Mouse (Mus musculus) limb, embryonic 12.5 days (tissue): ENCODE measurements around the gene Rab34. TPM values are rescaled to one million over a fixed set of nuclear protein-coding genes. Genes with fewer than 3 reads are reported as not detected.

ENCODE experiments used
- ATAC-seq: fragments of 200-750 bp; cut with Nextera tagmentation; 2 replicates; pipeline ENCODE4 v1.8.0; 2017; ENCODE audit warnings: low read depth, moderate TSS enrichment; ENCODE audit not compliant: insufficient number of reproducible peaks, insufficient read depth, low FRiP score, low TSS enrichment
- H3K27ac ChIP-seq: fragments of 300-500 bp; sonication (generic); 2 replicates; pipeline ENCODE4 v1.5.1; 2016; ENCODE audit warnings: mild to moderate bottlenecking, moderate library complexity
- H3K27me3 ChIP-seq: fragments of 300-500 bp; sonication (generic); 2 replicates; pipeline ENCODE4 v1.6.1; 2016; ENCODE audit warnings: mild to moderate bottlenecking, moderate library complexity
- H3K36me3 ChIP-seq: fragments of 300-500 bp; sonication (generic); 2 replicates; pipeline ENCODE4 v1.6.1; 2016; ENCODE audit warnings: mild to moderate bottlenecking, moderate library complexity
- H3K4me1 ChIP-seq: fragments of 300-500 bp; sonication (generic); replicated peaks from 2 replicates; pipeline ENCODE4 v1.6.1; 2016
- H3K4me2 ChIP-seq: fragments of 300-500 bp; sonication (generic); 2 replicates; pipeline ENCODE4 v1.6.1; 2016; ENCODE audit warnings: mild to moderate bottlenecking, moderate library complexity
- H3K4me3 ChIP-seq: fragments of 300-500 bp; sonication (generic); replicated peaks from 2 replicates; pipeline ENCODE4 v1.5.1; 2016; ENCODE audit warnings: mild to moderate bottlenecking
- H3K9ac ChIP-seq: fragments of 300-500 bp; sonication (generic); replicated peaks from 2 replicates; pipeline ENCODE4 v1.6.1; 2016; ENCODE audit warnings: mild to moderate bottlenecking, moderate library complexity
- H3K9me3 ChIP-seq: fragments of 300-500 bp; sonication (generic); 2 replicates; pipeline ENCODE4 v1.6.1; 2016; ENCODE audit warnings: mild to moderate bottlenecking, moderate library complexity
- WGBS: fragments of 180-500 bp; shearing (Covaris S2); methylation state at CpG from one replicate; pipeline ENCODE4 v1.1.7; 2016; 5-methylcytosine and 5-hydroxymethylcytosine counted together
- polyA plus RNA-seq: library from polyadenylated mRNA; unstranded; fragments of >200 nt; fragmentation: Nextera tagmentation; extraction: Ambion mirVana; gene quantifications from 2 replicates; pipeline ENCODE4 v1.2.1, GENCODE M21; 2016

The Rab34 gene
- polyA plus RNA-seq, 1 experiment from 2014 or later: 157 TPM

DNA sequence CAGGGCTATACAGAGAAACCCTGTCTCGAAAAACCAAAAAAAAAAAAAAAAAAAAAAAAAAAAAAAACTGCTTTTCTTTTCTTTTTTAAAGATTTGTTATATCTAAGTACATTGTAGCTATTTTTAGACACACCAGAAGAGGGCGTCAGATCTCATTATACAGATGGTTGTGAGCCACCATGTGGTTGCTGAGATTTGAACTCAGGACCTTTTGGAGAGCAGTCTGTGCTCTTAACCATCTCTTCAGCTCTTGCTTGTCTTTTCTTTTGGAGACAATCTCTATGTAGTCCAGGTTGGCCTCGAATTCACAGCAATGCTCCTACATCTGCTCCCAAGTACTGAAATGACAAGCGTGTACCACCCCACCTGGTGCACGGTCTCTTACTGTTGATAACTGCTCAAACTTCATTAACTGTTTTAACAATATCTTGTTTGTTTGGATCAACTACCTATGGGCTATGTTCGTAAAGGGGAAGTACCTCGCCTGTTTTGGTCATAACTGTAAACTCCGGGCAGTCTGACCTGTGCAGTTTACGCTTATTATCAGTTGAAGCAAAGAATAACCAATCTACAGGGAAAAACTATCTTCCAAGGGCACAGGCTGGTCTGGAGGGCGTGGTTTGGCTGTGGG is 12.3 kb upstream of the Rab34 start:
- no peaks in the 10 kb centered on the region for H3K9me3 ChIP-seq
- peak overlapping the region; percentile 87 for H3K27ac ChIP-seq
- H3K27me3 ChIP-seq: no peaks in the 10 kb centered on the region
- peak overlapping the region; percentile 98 for H3K4me2 ChIP-seq
- no peak for ATAC-seq
- peak overlapping the region; percentile 60 for H3K4me3 ChIP-seq
- H3K36me3 ChIP-seq: peaks cover 29% of the 10 kb centered on the region
- 3% methylated on average over 9 of the region's 10 CpGs for WGBS
- peak overlapping the region; percentile 57 for H3K9ac ChIP-seq
- H3K4me1 ChIP-seq: peaks cover 30% of the 10 kb centered on the region

DNA sequence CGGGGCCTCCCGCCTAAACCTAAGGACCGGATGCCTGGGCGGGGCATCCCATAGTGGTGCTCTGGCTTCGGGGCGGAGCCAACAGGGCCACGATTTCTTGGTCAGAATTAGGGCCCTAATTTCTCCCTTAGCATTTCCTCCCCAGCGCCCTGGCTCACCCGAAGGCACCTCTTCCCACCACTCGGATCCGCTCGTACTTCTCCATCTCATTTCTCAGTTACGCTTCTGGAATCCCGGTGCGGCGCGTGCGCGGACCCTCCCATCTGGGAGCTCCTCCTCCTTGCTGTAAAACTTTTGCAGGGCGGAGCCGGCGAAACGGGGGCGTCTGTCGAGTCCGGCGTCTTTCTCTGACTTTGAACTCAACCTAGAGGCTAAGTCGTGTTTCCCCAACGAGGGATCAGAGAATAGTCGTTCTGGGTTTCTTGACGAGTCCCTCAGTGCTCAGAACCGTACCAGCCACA is 11.8 kb upstream of the Rab34 start, which contains the start of the genes Nek8 and Tlcd1:
Gene Nek8, minus strand, starts transcription at position 274 of the 461 bp plus-strand sequence.
Gene Tlcd1, plus strand, starts transcription at position 310 of the 461 bp plus-strand sequence.
- peak; percentile 60 for ATAC-seq
- Histone ChIP-seq H3K27ac (peak within 1 kb of the TSS; percentile 97), H3K36me3 (peaks cover 31% of the 10 kb centered on the region), H3K4me2 (peak within 1 kb of the TSS; percentile 98), H3K9me3 (no peaks in the 10 kb centered on the region), H3K9ac (peak within 1 kb of the TSS; percentile 57), H3K4me3 (peak within 1 kb of the TSS; percentile 60), H3K27me3 (no peaks in the 10 kb centered on the region), H3K4me1 (peaks cover 36% of the 10 kb centered on the region)
- WGBS: under 1% methylated on average over 32 of the region's 32 CpGs

DNA sequence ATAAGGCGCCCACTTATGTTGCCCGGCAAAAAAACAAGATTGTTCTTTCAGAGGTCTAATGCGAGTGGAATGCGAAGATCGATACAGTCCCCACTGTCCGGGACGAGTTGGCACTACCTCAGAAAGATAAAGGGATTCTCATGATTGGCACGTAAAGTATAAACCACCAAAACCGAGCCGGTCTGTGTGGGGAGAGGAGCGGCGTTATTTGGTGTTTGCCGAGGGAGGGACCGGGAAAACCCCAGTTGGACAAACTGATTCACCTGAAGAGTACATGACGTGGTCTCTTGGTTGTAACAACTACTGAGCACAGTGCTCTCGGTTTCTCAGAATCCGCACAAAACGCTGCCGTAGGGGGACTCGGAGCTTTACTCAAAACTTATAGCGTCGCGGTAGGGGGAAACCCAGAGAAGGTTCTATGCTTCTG is 11.3 kb upstream of the Rab34 start:
- peaks cover 41% of the 10 kb centered on the region for H3K4me1 ChIP-seq
- WGBS: 1% methylated on average over 23 of the region's 23 CpGs
- no peaks in the 10 kb centered on the region for H3K9me3 ChIP-seq

DNA sequence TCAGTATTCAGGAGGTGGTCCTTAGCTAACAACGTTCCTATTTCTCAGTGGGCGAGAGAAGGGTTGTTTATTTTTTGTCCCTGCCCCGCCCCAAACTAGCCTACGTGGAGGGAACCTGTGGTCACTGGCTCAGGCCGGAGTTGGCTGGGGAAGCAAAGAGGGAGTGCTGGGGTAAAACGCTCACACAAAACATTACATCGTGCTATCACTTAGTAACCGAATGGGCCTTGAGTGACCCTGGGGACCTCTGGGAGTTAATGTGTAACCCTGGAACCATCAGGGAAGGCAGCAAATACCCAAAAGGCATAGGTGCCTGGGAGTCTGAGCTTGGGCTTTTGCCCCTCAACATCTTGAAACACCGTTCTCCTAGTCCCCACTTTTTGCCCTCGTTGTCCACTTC is 10.8 kb upstream of the Rab34 start:
- no peak for ATAC-seq
- Histone ChIP-seq H3K9me3 (no peaks in the 10 kb centered on the region), H3K4me3 (peak overlapping the region; percentile 60), H3K4me1 (peaks cover 46% of the 10 kb centered on the region), H3K27me3 (no peaks in the 10 kb centered on the region), H3K9ac (peak overlapping the region; percentile 57), H3K36me3 (peaks cover 33% of the 10 kb centered on the region), H3K27ac (peak overlapping the region; percentile 97; the same call in 1 of the 2 replicates), H3K4me2 (peak overlapping the region; percentile 98)
- under 1% methylated on average over 10 of the region's 10 CpGs for WGBS

More for the DNA sequence above, 11.3 kb upstream of the Rab34 start:
- peak overlapping the region; percentile 57 for H3K9ac ChIP-seq
- peak overlapping the region; percentile 87 for H3K27ac ChIP-seq
- peak overlapping the region; percentile 98 for H3K4me2 ChIP-seq
- H3K4me3 ChIP-seq: peak overlapping the region; percentile 60
- ATAC-seq: no peak
- no peaks in the 10 kb centered on the region for H3K27me3 ChIP-seq
- peaks cover 35% of the 10 kb centered on the region for H3K36me3 ChIP-seq

DNA sequence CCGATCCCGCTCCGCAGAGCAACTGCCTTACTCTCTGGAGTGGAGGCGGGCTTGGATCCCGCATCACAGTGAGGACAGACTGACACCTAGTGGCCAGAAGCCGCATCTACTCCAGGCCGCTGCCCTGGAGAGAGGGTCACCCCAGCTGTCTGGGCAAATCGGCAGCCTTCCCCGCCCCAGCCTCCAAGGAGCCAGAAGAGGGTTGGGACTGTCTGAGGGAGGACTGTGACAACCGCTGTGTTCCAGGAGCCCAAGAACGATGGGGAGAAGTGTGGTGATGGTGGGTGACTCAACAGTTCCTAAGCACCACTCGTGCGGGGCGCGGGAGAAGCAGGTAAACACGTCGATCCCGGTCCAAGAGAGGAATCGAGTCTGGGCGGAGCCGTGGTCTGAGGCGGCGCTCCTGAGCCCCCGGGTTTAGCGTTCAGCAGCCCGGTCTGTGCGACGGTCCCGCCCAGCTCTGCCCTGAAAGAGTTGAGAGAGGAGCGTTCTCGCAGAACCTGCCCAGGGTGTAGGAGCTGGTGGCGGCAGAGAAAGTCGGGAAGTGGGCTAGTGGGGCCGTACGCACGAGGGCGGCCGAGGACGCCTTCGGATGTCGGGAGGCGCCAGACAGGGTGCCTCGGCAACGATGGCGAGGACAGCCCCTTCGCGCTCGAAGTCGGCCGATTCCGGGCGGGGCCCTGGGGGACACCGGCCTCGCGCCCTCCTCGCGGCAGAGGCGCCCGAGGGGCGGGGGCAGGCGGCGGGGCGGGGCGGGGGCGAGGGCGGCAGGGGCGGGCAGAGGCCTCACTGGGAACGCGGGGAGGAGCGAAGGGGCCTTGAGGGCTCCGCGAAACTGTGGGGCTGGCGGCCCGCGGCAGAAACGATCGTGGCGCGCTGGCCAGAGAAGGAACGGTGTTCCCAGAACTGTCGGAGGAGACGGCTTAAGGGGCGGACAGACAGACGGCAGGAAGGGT is 10.0 kb upstream of the Rab34 start:
- ATAC-seq: peak; percentile 84
- under 1% methylated on average over 81 of the region's 84 CpGs for WGBS
- peaks cover 47% of the 10 kb centered on the region for H3K4me1 ChIP-seq

DNA sequence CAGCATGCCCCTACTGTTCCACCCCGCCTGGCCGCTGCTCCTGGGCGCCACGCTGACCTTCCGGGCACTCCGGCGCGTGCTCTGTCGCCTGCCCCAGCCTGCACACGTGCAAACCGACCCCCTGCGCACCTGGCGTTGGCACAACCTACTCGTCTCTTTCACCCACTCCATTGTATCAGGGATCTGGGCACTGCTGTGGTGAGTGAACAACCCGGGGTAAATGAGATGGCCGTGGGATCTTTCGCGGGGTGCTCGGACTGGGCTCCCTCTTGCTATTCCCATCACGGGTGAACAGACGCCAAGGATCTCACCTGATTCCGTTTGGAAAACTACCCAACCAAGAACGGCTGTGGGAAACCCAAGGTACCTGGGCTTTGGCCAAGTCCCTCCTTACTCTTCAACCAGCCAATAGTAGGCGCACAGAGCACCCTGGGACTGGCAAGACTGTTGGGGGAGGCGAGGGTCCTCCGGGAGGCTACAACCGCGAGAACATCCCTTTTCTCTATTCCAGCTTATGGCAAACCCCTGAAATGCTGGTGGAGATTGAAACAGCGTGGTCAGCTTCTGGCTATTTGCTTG is 9.3 kb upstream of the Rab34 start:
- Histone ChIP-seq H3K27me3 (no peaks in the 10 kb centered on the region), H3K36me3 (peaks cover 30% of the 10 kb centered on the region), H3K4me3 (peak overlapping the region; percentile 60), H3K9ac (peak overlapping the region; percentile 79), H3K4me1 (peaks cover 49% of the 10 kb centered on the region), H3K9me3 (no peaks in the 10 kb centered on the region), H3K27ac (peak overlapping the region; percentile 97), H3K4me2 (peak overlapping the region; percentile 98)
- ATAC-seq: no peak
- under 1% methylated on average over 29 of the region's 29 CpGs for WGBS

More for the DNA sequence above, 10.0 kb upstream of the Rab34 start:
- Histone ChIP-seq H3K4me2 (peak overlapping the region; percentile 98), H3K27me3 (no peaks in the 10 kb centered on the region), H3K4me3 (peak overlapping the region; percentile 60), H3K9me3 (no peaks in the 10 kb centered on the region), H3K27ac (peak overlapping the region; percentile 97), H3K9ac (peak overlapping the region; percentile 79), H3K36me3 (peaks cover 30% of the 10 kb centered on the region)

DNA sequence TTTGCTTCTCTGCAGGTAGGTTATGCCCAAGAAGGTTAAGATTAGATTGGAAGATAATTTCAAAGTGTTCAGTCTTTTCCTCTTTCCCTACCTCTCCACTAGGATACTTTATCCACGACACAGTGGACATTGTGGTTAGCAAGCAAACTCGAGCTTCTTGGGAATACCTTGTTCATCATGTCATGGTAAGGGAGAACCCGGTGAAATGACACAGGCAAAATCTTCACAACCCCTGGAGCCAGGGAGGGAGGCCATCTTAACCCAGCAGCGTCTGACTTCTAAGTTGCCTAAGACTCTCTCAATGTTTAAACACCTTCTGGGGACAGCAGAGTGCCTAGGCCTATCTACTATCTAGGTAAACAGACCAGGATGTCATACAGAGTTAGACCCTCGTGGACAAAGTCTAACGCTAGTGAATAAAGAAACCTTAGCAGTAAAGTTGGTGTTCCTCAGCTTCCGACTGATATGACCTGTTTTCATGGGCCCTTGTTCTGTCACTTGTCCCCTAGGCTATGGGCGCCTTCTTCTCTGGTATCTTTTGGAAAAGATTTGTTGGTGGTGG is 8.7 kb upstream of the Rab34 start:
- Histone ChIP-seq H3K4me2 (peak overlapping the region; percentile 98), H3K4me1 (peaks cover 52% of the 10 kb centered on the region), H3K9me3 (no peaks in the 10 kb centered on the region), H3K9ac (peak overlapping the region; percentile 79; the same call in 1 of the 2 replicates), H3K4me3 (peak overlapping the region; percentile 60), H3K36me3 (peaks cover 30% of the 10 kb centered on the region), H3K27me3 (no peaks in the 10 kb centered on the region), H3K27ac (peak overlapping the region; percentile 97)
- no peak for ATAC-seq
- WGBS: 27% methylated on average over 8 of the region's 8 CpGs

DNA sequence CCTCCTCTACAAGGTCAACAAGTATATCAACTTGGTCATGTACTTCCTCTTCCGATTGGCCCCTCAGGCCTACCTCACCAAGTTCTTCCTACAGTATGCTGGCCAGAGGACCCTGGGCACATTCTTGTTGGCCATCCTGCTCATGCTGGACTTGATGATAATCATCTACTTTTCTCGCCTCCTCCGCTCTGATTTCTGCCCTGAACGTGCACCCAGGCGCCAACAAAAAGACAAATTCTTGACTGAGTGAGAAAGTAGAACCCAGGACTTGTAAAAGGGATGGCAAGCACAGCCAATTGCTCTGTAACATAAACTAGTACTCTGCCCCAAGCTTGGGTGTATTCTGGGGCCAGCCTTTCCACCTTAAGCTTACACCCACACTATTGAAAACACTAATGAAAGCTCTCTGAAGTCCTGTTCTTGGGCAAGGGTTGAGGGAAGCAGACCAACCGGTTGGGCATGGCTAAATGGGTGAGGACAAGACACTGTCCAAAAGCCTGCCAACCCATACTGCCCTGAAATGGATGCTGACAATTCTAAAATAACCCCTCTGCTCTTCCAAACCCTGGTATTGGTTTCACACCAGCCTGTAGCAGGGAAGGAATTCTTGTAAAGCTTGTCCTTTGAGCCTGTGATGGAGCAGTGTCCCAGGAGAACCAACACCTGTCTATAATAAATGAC is 8.0 kb upstream of the Rab34 start:
- WGBS: 79% methylated on average over 6 of the region's 6 CpGs
- peaks cover 30% of the 10 kb centered on the region for H3K36me3 ChIP-seq
- no peaks in the 10 kb centered on the region for H3K9me3 ChIP-seq
- H3K4me3 ChIP-seq: no peak overlapping the region
- peak overlapping the region; percentile 98 for H3K4me2 ChIP-seq
- no peaks in the 10 kb centered on the region for H3K27me3 ChIP-seq
- H3K9ac ChIP-seq: peak overlapping the region; percentile 79; the same call in 1 of the 2 replicates
- ATAC-seq: no peak
- 0 out of 2 replicates have a peak overlapping the region, but pooled peaks have one; percentile 97 for H3K27ac ChIP-seq
- H3K4me1 ChIP-seq: peaks cover 52% of the 10 kb centered on the region

DNA sequence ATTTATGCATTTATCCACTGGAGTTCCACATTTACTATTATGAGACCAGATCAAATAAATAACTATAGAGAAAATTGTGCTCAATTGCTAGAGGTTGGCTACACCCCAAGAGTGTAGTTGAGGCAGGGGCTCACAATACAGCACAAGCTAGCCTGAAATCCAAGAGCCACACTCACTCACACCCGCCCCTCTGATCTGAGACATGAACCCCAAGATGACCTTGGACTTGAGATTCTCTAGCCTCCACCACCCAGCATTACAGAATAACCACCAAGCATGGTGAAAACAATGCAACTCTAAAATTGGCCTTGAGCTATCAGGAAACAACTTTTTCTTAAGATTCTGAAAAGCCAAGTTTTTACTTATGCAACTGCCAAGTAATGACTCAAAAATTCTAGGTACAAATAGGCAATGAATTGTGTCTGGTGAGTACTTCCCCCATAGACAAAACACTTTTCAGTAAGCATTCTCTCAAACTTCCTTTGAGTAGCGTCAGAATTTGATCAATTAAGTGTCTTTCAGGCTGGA is 6.3 kb upstream of the Rab34 start:
- H3K36me3 ChIP-seq: peaks cover 30% of the 10 kb centered on the region
- H3K4me1 ChIP-seq: peaks cover 51% of the 10 kb centered on the region
- H3K9ac ChIP-seq: peak overlapping the region; percentile 92
- peak overlapping the region; percentile 88 for H3K4me3 ChIP-seq
- 0 out of 2 replicates have a peak overlapping the region, but pooled peaks have one; percentile 12 for H3K27ac ChIP-seq
- H3K4me2 ChIP-seq: peak overlapping the region; percentile 72
- no peaks in the 10 kb centered on the region for H3K27me3 ChIP-seq
- WGBS: 49% methylated on average over 2 of the region's 2 CpGs
- H3K9me3 ChIP-seq: no peaks in the 10 kb centered on the region
- ATAC-seq: no peak

DNA sequence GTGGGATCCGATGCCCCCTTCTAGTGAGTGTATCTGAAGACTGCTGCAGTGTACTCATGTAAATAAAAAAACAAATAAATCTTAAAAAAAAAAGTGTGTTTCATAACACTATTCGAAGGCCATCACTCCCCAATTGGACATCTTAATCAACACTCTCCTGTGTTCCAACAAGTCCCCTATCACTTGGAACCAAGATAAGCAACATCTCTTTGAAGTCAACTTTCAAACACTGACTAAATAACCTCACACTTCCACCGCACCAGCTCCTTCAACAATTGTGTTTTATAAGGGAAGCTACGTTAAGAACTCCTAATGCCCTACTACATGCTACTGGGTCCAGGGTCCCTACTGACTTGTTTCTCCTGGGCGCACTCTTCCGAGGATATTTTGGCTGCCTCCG is 5.8 kb upstream of the Rab34 start:
- Histone ChIP-seq H3K27me3 (no peaks in the 10 kb centered on the region), H3K27ac (no peak overlapping the region; the same call in 1 of the 2 replicates), H3K9ac (peak overlapping the region; percentile 92), H3K4me1 (peaks cover 46% of the 10 kb centered on the region), H3K4me3 (peak overlapping the region; percentile 88), H3K4me2 (peak overlapping the region; percentile 72), H3K9me3 (no peaks in the 10 kb centered on the region), H3K36me3 (peaks cover 30% of the 10 kb centered on the region)
- WGBS: 5% methylated on average over 7 of the region's 7 CpGs
- ATAC-seq: no peak
